Mouse (Mus musculus) limb, embryonic 12.5 days (tissue): Measurements from ENCODE around the gene Gng5. TPM values are rescaled to one million over a fixed set of nuclear protein-coding genes. Genes with fewer than 3 reads are reported as not detected.

Experiments used
- ATAC-seq: fragments of 200-750 bp; cut with Nextera tagmentation; 2 replicates; pipeline ENCODE4 v1.8.0; 2017; ENCODE audit warnings: low read depth, moderate TSS enrichment; ENCODE audit not compliant: insufficient number of reproducible peaks, insufficient read depth, low FRiP score, low TSS enrichment
- H3K27ac ChIP-seq: fragments of 300-500 bp; sonication (generic); 2 replicates; pipeline ENCODE4 v1.5.1; 2016; ENCODE audit warnings: mild to moderate bottlenecking, moderate library complexity
- H3K27me3 ChIP-seq: fragments of 300-500 bp; sonication (generic); 2 replicates; pipeline ENCODE4 v1.6.1; 2016; ENCODE audit warnings: mild to moderate bottlenecking, moderate library complexity
- H3K36me3 ChIP-seq: fragments of 300-500 bp; sonication (generic); 2 replicates; pipeline ENCODE4 v1.6.1; 2016; ENCODE audit warnings: mild to moderate bottlenecking, moderate library complexity
- H3K4me1 ChIP-seq: fragments of 300-500 bp; sonication (generic); replicated peaks from 2 replicates; pipeline ENCODE4 v1.6.1; 2016
- H3K4me2 ChIP-seq: fragments of 300-500 bp; sonication (generic); 2 replicates; pipeline ENCODE4 v1.6.1; 2016; ENCODE audit warnings: mild to moderate bottlenecking, moderate library complexity
- H3K4me3 ChIP-seq: fragments of 300-500 bp; sonication (generic); replicated peaks from 2 replicates; pipeline ENCODE4 v1.5.1; 2016; ENCODE audit warnings: mild to moderate bottlenecking
- H3K9ac ChIP-seq: fragments of 300-500 bp; sonication (generic); replicated peaks from 2 replicates; pipeline ENCODE4 v1.6.1; 2016; ENCODE audit warnings: mild to moderate bottlenecking, moderate library complexity
- H3K9me3 ChIP-seq: fragments of 300-500 bp; sonication (generic); 2 replicates; pipeline ENCODE4 v1.6.1; 2016; ENCODE audit warnings: mild to moderate bottlenecking, moderate library complexity
- WGBS: fragments of 180-500 bp; shearing (Covaris S2); methylation state at CpG from one replicate; pipeline ENCODE4 v1.1.7; 2016; 5-methylcytosine and 5-hydroxymethylcytosine counted together
- polyA plus RNA-seq: library from polyadenylated mRNA; unstranded; fragments of >200 nt; fragmentation: Nextera tagmentation; extraction: Ambion mirVana; gene quantifications from 2 replicates; pipeline ENCODE4 v1.2.1, GENCODE M21; 2016

Gng5 gene
- polyA plus RNA-seq, 1 experiment from 2014 or later, result 1,099 TPM

GRCm38 (mm10) chr3:146500003-146500809 lies 599 bp downstream of the Gng5 start:
- H3K9ac ChIP-seq, result peak overlapping the region; percentile 92
- H3K4me2 ChIP-seq, result peak overlapping the region; percentile 89
- H3K27ac ChIP-seq, result peak overlapping the region; percentile 95
- peak; percentile 71 for ATAC-seq
- peak overlapping the region; percentile 83 for H3K4me3 ChIP-seq
- peaks cover 21% of the 10 kb centered on the region for H3K4me1 ChIP-seq
- H3K9me3 ChIP-seq, result no peaks in the 10 kb centered on the region
- WGBS, result under 1% methylated on average over 57 of the region's 57 CpGs
- H3K36me3 ChIP-seq, result peaks cover 20% of the 10 kb centered on the region
- no peaks in the 10 kb centered on the region for H3K27me3 ChIP-seq

GRCm38 (mm10) chr3:146500810-146501201 lies 1.2 kb downstream of the Gng5 start:
- Histone ChIP-seq H3K27me3 (no peaks in the 10 kb centered on the region), H3K36me3 (peaks cover 26% of the 10 kb centered on the region), H3K4me2 (peak overlapping the region; percentile 89), H3K9me3 (no peaks in the 10 kb centered on the region), H3K4me1 (peaks cover 21% of the 10 kb centered on the region), H3K9ac (peak overlapping the region; percentile 92), H3K4me3 (peak overlapping the region; percentile 83), H3K27ac (no peak overlapping the region; the same call in 1 of the 2 replicates)
- ATAC-seq, result no peak
- 10% methylated on average over 5 of the region's 5 CpGs for WGBS

GRCm38 (mm10) chr3:146501601-146502123 lies 2.1 kb downstream of the Gng5 start:
- Histone ChIP-seq H3K27me3 (no peaks in the 10 kb centered on the region), H3K4me3 (peak overlapping the region; percentile 83), H3K9me3 (no peaks in the 10 kb centered on the region), H3K27ac (no peak overlapping the region), H3K4me2 (peak overlapping the region; percentile 89), H3K36me3 (peaks cover 33% of the 10 kb centered on the region), H3K4me1 (peaks cover 21% of the 10 kb centered on the region), H3K9ac (peak overlapping the region; percentile 38)
- 55% methylated on average over 5 of the region's 5 CpGs for WGBS
- ATAC-seq, result no peak

- no peak overlapping the region for H3K4me2 ChIP-seq
- H3K27me3 ChIP-seq, result no peaks in the 10 kb centered on the region
- peaks cover 11% of the 10 kb centered on the region for H3K4me1 ChIP-seq
- no peak for ATAC-seq
- peaks cover 74% of the 10 kb centered on the region for H3K36me3 ChIP-seq
- H3K9me3 ChIP-seq, result no peaks in the 10 kb centered on the region
- no peak overlapping the region for H3K4me3 ChIP-seq
- no peak overlapping the region for H3K27ac ChIP-seq
- no peak overlapping the region for H3K9ac ChIP-seq
- WGBS, result 93% methylated on average over 7 of the region's 7 CpGs
Observed at GRCm38 (mm10) chr3:146506711-146507110, 7.1 kb downstream of the Gng5 start.

GRCm38 (mm10) chr3:146520226-146520797 lies 20.7 kb downstream of the Gng5 start:
- WGBS, result 53% methylated on average over 5 of the region's 5 CpGs
- H3K9me3 ChIP-seq, result no peaks in the 10 kb centered on the region
- H3K4me2 ChIP-seq, result peak overlapping the region; percentile 63

GRCm38 (mm10) chr3:146520798-146521651 lies 21.4 kb downstream of the Gng5 start, which contains the start of gene Rpf1:
TSS of gene Rpf1 (minus strand) at chr3:146521429.
- Histone ChIP-seq H3K27me3 (no peaks in the 10 kb centered on the region), H3K9me3 (no peaks in the 10 kb centered on the region), H3K4me2 (peak within 1 kb of the TSS; percentile 63), H3K4me3 (peak within 1 kb of the TSS; percentile 76), H3K4me1 (0 out of 2 replicates have a peak, but pooled peaks cover 6% of the 10 kb centered on the region), H3K9ac (peak within 1 kb of the TSS; percentile 79), H3K36me3 (peaks cover 23% of the 10 kb centered on the region), H3K27ac (peak within 1 kb of the TSS; percentile 97)
- ATAC-seq, result peak; percentile 92
- under 1% methylated on average over 75 of the region's 82 CpGs for WGBS

More at GRCm38 (mm10) chr3:146520226-146520797, 20.7 kb downstream of the Gng5 start:
- Histone ChIP-seq H3K27ac (peak overlapping the region; percentile 97), H3K4me3 (peak overlapping the region; percentile 76), H3K9ac (peak overlapping the region; percentile 79), H3K36me3 (peaks cover 30% of the 10 kb centered on the region), H3K27me3 (no peaks in the 10 kb centered on the region), H3K4me1 (0 out of 2 replicates have a peak, but pooled peaks cover 6% of the 10 kb centered on the region)
- no peak for ATAC-seq

- no peaks in the 10 kb centered on the region for H3K9me3 ChIP-seq
- H3K4me3 ChIP-seq, result peak overlapping the region; percentile 76
- H3K27ac ChIP-seq, result peak overlapping the region; percentile 97
- peak overlapping the region; percentile 79 for H3K9ac ChIP-seq
- WGBS, result 17% methylated on average over 8 of the region's 8 CpGs
- peaks cover 23% of the 10 kb centered on the region for H3K36me3 ChIP-seq
- no peaks in the 10 kb centered on the region for H3K27me3 ChIP-seq
- no peak for ATAC-seq
- 0 out of 2 replicates have a peak, but pooled peaks cover 6% of the 10 kb centered on the region for H3K4me1 ChIP-seq
- peak overlapping the region; percentile 63 for H3K4me2 ChIP-seq
Observed at GRCm38 (mm10) chr3:146521652-146522020, 22.0 kb downstream of the Gng5 start.

GRCm38 (mm10) chr3:146528335-146528734 lies 28.7 kb downstream of the Gng5 start:
- Histone ChIP-seq H3K27ac (no peak overlapping the region), H3K9ac (no peak overlapping the region), H3K4me1 (no peaks in the 10 kb centered on the region), H3K36me3 (no peaks in the 10 kb centered on the region), H3K27me3 (no peaks in the 10 kb centered on the region), H3K4me3 (no peak overlapping the region), H3K9me3 (no peaks in the 10 kb centered on the region), H3K4me2 (no peak overlapping the region)
- WGBS, result 51% methylated on average over 2 of the region's 2 CpGs
- no peak for ATAC-seq

GRCm38 (mm10) chr3:146534986-146535385 lies 35.4 kb downstream of the Gng5 start:
- no peak overlapping the region for H3K9ac ChIP-seq
- no peak overlapping the region for H3K4me3 ChIP-seq
- ATAC-seq, result no peak
- H3K36me3 ChIP-seq, result no peaks in the 10 kb centered on the region
- H3K27me3 ChIP-seq, result no peaks in the 10 kb centered on the region
- H3K4me1 ChIP-seq, result no peaks in the 10 kb centered on the region
- 69% methylated on average over 6 of the region's 6 CpGs for WGBS
- no peaks in the 10 kb centered on the region for H3K9me3 ChIP-seq
- H3K4me2 ChIP-seq, result no peak overlapping the region
- H3K27ac ChIP-seq, result no peak overlapping the region

- H3K4me1 ChIP-seq, result no peaks in the 10 kb centered on the region
- H3K27me3 ChIP-seq, result no peaks in the 10 kb centered on the region
- H3K9ac ChIP-seq, result no peak overlapping the region
- no peaks in the 10 kb centered on the region for H3K9me3 ChIP-seq
- no peak overlapping the region for H3K4me3 ChIP-seq
- no peak for ATAC-seq
- no peak overlapping the region for H3K27ac ChIP-seq
- no peaks in the 10 kb centered on the region for H3K36me3 ChIP-seq
- WGBS, result 83% methylated on average over 4 of the region's 4 CpGs
- no peak overlapping the region for H3K4me2 ChIP-seq
Observed at GRCm38 (mm10) chr3:146540521-146541273, 41.1 kb downstream of the Gng5 start.
